Mouse (Mus musculus) gastrocnemius, postnatal 25 days (tissue): ENCODE data around the gene Stx16. TPM values are rescaled to one million over a fixed set of nuclear protein-coding genes. Genes with fewer than 3 reads are reported as not detected.

ENCODE experiments used
- DNase-seq: peaks from one replicate; pipeline ENCODE4 v3.0.0; 2022
- total RNA-seq, 2 experiments: library from RNA; stranded (reverse); gene quantifications; 1 replicate in 1 of 2; 2 replicates in 1 of 2; pipeline ENCODE4 v1.2.3; 2021

Stx16 gene
- total RNA-seq, 2 experiments from 2014 or later, result 22.1 to 22.9 TPM

- no peak for DNase-seq
These were observed 321 bp downstream of the Stx16 start for GRCm38 (mm10) chr2:174076433-174076824.

GRCm38 (mm10) chr2:174077004-174077695 lies 1.0 kb downstream of the Stx16 start:
- DNase-seq, result no peak

GRCm38 (mm10) chr2:174077776-174078338 lies 1.7 kb downstream of the Stx16 start:
- DNase-seq, result no peak

- DNase-seq, result no peak
These were observed 5.7 kb downstream of the Stx16 start for GRCm38 (mm10) chr2:174081833-174082232.

GRCm38 (mm10) chr2:174082380-174082918 lies 6.3 kb downstream of the Stx16 start:
- no peak for DNase-seq

GRCm38 (mm10) chr2:174095086-174095485 lies 19.0 kb downstream of the Stx16 start:
- DNase-seq, result no peak

- no peak for DNase-seq
These were observed 26.3 kb downstream of the Stx16 start for GRCm38 (mm10) chr2:174102399-174102798.

GRCm38 (mm10) chr2:174103527-174103926 lies 27.4 kb downstream of the Stx16 start:
- no peak for DNase-seq

- no peak for DNase-seq
These were observed 31.3 kb downstream of the Stx16 start for GRCm38 (mm10) chr2:174107375-174107774.

GRCm38 (mm10) chr2:174109991-174110782 lies 34.1 kb downstream of the Stx16 start, which contains the start of gene Npepl1:
TSS of gene Npepl1 (plus strand) at chr2:174110349.
- peak; percentile 81 for DNase-seq

GRCm38 (mm10) chr2:174110783-174111549 lies 34.9 kb downstream of the Stx16 start:
- peak; percentile 65 for DNase-seq

GRCm38 (mm10) chr2:174112931-174113330 lies 36.8 kb downstream of the Stx16 start:
- no peak for DNase-seq

- DNase-seq, result peak; percentile 77
These were observed 38.2 kb downstream of the Stx16 start for GRCm38 (mm10) chr2:174114148-174114864.

GRCm38 (mm10) chr2:174116929-174117328 lies 40.8 kb downstream of the Stx16 start:
- peak; percentile 26 for DNase-seq

GRCm38 (mm10) chr2:174118141-174118540 lies 42.0 kb downstream of the Stx16 start:
- no peak for DNase-seq

GRCm38 (mm10) chr2:174119259-174119658 lies 43.2 kb downstream of the Stx16 start:
- DNase-seq, result no peak

- no peak for DNase-seq
These were observed 44.5 kb downstream of the Stx16 start for GRCm38 (mm10) chr2:174120631-174121030.

- no peak for DNase-seq
These were observed 45.4 kb downstream of the Stx16 start for GRCm38 (mm10) chr2:174121411-174121947.

GRCm38 (mm10) chr2:174122331-174122730 lies 46.2 kb downstream of the Stx16 start:
- DNase-seq, result no peak

GRCm38 (mm10) chr2:174123731-174124130 lies 47.6 kb downstream of the Stx16 start:
- no peak for DNase-seq
